Mouse (Mus musculus): ENCODE data around the gene Olfr393. TPM values are rescaled to one million over a fixed set of nuclear protein-coding genes. Genes with fewer than 3 reads are reported as not detected.

Olfr393 gene
- not detected in 2 replicates for polyA plus RNA-seq (2014; fragmentation: Nextera tagmentation; extraction: Ambion mirVana)

- Histone ChIP-seq H3K27me3 (ENCODE audit: control insufficient read depth, insufficient read depth, low read length) (no peaks in the 10 kb centered on the region), H3K9me3 (replicated peaks; ENCODE audit: control insufficient read depth, low read length) (no peaks in the 10 kb centered on the region), H3K36me3 (replicated peaks; ENCODE audit: control insufficient read depth, insufficient read depth, low read depth, low read length) (no peaks in the 10 kb centered on the region), H3K4me1 (ENCODE audit: control insufficient read depth, insufficient read depth, low read length) (no peaks in the 10 kb centered on the region), H3K4me3 (ENCODE audit: low read depth, low read length) (no peak within 1 kb of the TSS), H3K27ac (replicated peaks; ENCODE audit: low read depth, low read length) (no peak within 1 kb of the TSS), H3K4me2 (ENCODE audit: low read depth, low read length) (no peak within 1 kb of the TSS), H3K9ac (replicated peaks; ENCODE audit: low read length) (no peak within 1 kb of the TSS)
- no peak for ATAC-seq (replicated peaks; ENCODE audit: insufficient number of reproducible peaks, low FRiP score, low TSS enrichment, low read depth)
- no peak for DNase-seq (ENCODE audit: low spot score)
Measured at GRCm38 (mm10) chr11:73851354-73851753, at the start of gene Olfr393. Gene Olfr393 (minus strand): TSS chr11:73851454.

GRCm38 (mm10) chr11:73890671-73891070 lies 39.4 kb upstream of the Olfr393 start, which contains the start of gene Olfr394:
Gene Olfr394 (minus strand): TSS chr11:73890771.
- H3K9me3 ChIP-seq (replicated peaks; ENCODE audit: control insufficient read depth, low read length): no peaks in the 10 kb centered on the region
- no peak within 1 kb of the TSS for H3K27ac ChIP-seq (replicated peaks; ENCODE audit: low read depth, low read length)
- H3K4me3 ChIP-seq (ENCODE audit: low read depth, low read length): no peak within 1 kb of the TSS
- no peak within 1 kb of the TSS for H3K4me2 ChIP-seq (ENCODE audit: low read depth, low read length)
- H3K9ac ChIP-seq (replicated peaks; ENCODE audit: low read length): no peak within 1 kb of the TSS
- WGBS: 93% methylated on average over 1 of the region's 1 CpGs
- DNase-seq (ENCODE audit: low spot score) (no peak), ATAC-seq (replicated peaks; ENCODE audit: insufficient number of reproducible peaks, low FRiP score, low TSS enrichment, low read depth) (no peak)
- no peaks in the 10 kb centered on the region for H3K27me3 ChIP-seq (ENCODE audit: control insufficient read depth, insufficient read depth, low read length)
- H3K36me3 ChIP-seq (replicated peaks; ENCODE audit: control insufficient read depth, insufficient read depth, low read depth, low read length): no peaks in the 10 kb centered on the region
- H3K4me1 ChIP-seq (ENCODE audit: control insufficient read depth, insufficient read depth, low read length): no peaks in the 10 kb centered on the region

GRCm38 (mm10) chr11:73816949-73817348 lies 34.3 kb downstream of the Olfr393 start, which contains the start of gene Olfr392:
Gene Olfr392 (minus strand): TSS chr11:73817049.
- H3K27me3 ChIP-seq (ENCODE audit: control insufficient read depth, insufficient read depth, low read length): no peaks in the 10 kb centered on the region
- ATAC-seq (replicated peaks; ENCODE audit: insufficient number of reproducible peaks, low FRiP score, low TSS enrichment, low read depth) (no peak), DNase-seq (ENCODE audit: low spot score) (no peak)
- no peaks in the 10 kb centered on the region for H3K9me3 ChIP-seq (replicated peaks; ENCODE audit: control insufficient read depth, low read length)
- H3K4me2 ChIP-seq (ENCODE audit: low read depth, low read length): no peak within 1 kb of the TSS
- H3K27ac ChIP-seq (replicated peaks; ENCODE audit: low read depth, low read length): no peak within 1 kb of the TSS
- H3K4me1 ChIP-seq (ENCODE audit: control insufficient read depth, insufficient read depth, low read length): no peaks in the 10 kb centered on the region
- no peaks in the 10 kb centered on the region for H3K36me3 ChIP-seq (replicated peaks; ENCODE audit: control insufficient read depth, insufficient read depth, low read depth, low read length)
- H3K4me3 ChIP-seq (ENCODE audit: low read depth, low read length): no peak within 1 kb of the TSS
- WGBS: 90% methylated on average over 1 of the region's 1 CpGs
- H3K9ac ChIP-seq (replicated peaks; ENCODE audit: low read length): no peak within 1 kb of the TSS

GRCm38 (mm10) chr11:73802952-73803351 lies 48.3 kb downstream of the Olfr393 start, which contains the start of gene Olfr391-ps:
Gene Olfr391-ps (minus strand): TSS chr11:73803052.
- ATAC-seq (replicated peaks; ENCODE audit: insufficient number of reproducible peaks, low FRiP score, low TSS enrichment, low read depth) (no peak), DNase-seq (ENCODE audit: low spot score) (no peak)
- H3K4me2 ChIP-seq (ENCODE audit: low read depth, low read length): no peak within 1 kb of the TSS
- 32% methylated on average over 1 of the region's 1 CpGs for WGBS
- no peaks in the 10 kb centered on the region for H3K9me3 ChIP-seq (replicated peaks; ENCODE audit: control insufficient read depth, low read length)
- no peaks in the 10 kb centered on the region for H3K36me3 ChIP-seq (replicated peaks; ENCODE audit: control insufficient read depth, insufficient read depth, low read depth, low read length)
- no peak within 1 kb of the TSS for H3K27ac ChIP-seq (replicated peaks; ENCODE audit: low read depth, low read length)
- H3K4me1 ChIP-seq (ENCODE audit: control insufficient read depth, insufficient read depth, low read length): no peaks in the 10 kb centered on the region
- no peaks in the 10 kb centered on the region for H3K27me3 ChIP-seq (ENCODE audit: control insufficient read depth, insufficient read depth, low read length)
- H3K9ac ChIP-seq (replicated peaks; ENCODE audit: low read length): no peak within 1 kb of the TSS
- H3K4me3 ChIP-seq (ENCODE audit: low read depth, low read length): no peak within 1 kb of the TSS

Other genes starting within 250 kb of the Olfr393 start
- not detected in 2 replicates for gene Zfp735, start 162.7 kb downstream of the Olfr393 start, polyA plus RNA-seq (2014; fragmentation: Nextera tagmentation; extraction: Ambion mirVana)
- gene Olfr389, start 70.7 kb downstream of the Olfr393 start, polyA plus RNA-seq (2014; fragmentation: Nextera tagmentation; extraction: Ambion mirVana): not detected in 2 replicates
- gene Olfr390, start 68.5 kb downstream of the Olfr393 start, polyA plus RNA-seq (2014; fragmentation: Nextera tagmentation; extraction: Ambion mirVana): not detected in 2 replicates
- gene Olfr391-ps, start 48.4 kb downstream of the Olfr393 start, polyA plus RNA-seq (2014; fragmentation: Nextera tagmentation; extraction: Ambion mirVana): not detected in 2 replicates
- gene Olfr392, start 34.4 kb downstream of the Olfr393 start, polyA plus RNA-seq (2014; fragmentation: Nextera tagmentation; extraction: Ambion mirVana): not detected in 2 replicates
- not detected in 2 replicates for gene Olfr394, start 39.3 kb upstream of the Olfr393 start, polyA plus RNA-seq (2014; fragmentation: Nextera tagmentation; extraction: Ambion mirVana)
- gene Olfr395, start 57.8 kb upstream of the Olfr393 start, polyA plus RNA-seq (2014; fragmentation: Nextera tagmentation; extraction: Ambion mirVana): not detected in 2 replicates
- gene Olfr23, start 85.2 kb upstream of the Olfr393 start, polyA plus RNA-seq (2014; fragmentation: Nextera tagmentation; extraction: Ambion mirVana): not detected in 2 replicates
- gene Olfr397, start 109.4 kb upstream of the Olfr393 start, polyA plus RNA-seq (2014; fragmentation: Nextera tagmentation; extraction: Ambion mirVana): not detected in 2 replicates
- not detected in 2 replicates for gene Olfr398, start 139.0 kb upstream of the Olfr393 start, polyA plus RNA-seq (2014; fragmentation: Nextera tagmentation; extraction: Ambion mirVana)
- not detected in 2 replicates for gene Olfr139, start 205.1 kb upstream of the Olfr393 start, polyA plus RNA-seq (2014; fragmentation: Nextera tagmentation; extraction: Ambion mirVana)
- not detected in 2 replicates for gene Olfr399, start 205.2 kb upstream of the Olfr393 start, polyA plus RNA-seq (2014; fragmentation: Nextera tagmentation; extraction: Ambion mirVana)
- gene Zfp616, start 218.5 kb upstream of the Olfr393 start, polyA plus RNA-seq (2014; fragmentation: Nextera tagmentation; extraction: Ambion mirVana): not detected in 2 replicates

All from embryonic facial prominence, embryonic 11.5 days (tissue).